Mouse (Mus musculus) forebrain, embryonic 16.5 days (tissue): ENCODE data around the gene Plpp2. TPM values are rescaled to one million over a fixed set of nuclear protein-coding genes. Genes with fewer than 3 reads are reported as not detected.

Experiments
- ATAC-seq: fragments of 200-750 bp; cut with Nextera tagmentation; 2 replicates; pipeline ENCODE4 v1.8.0; 2017; ENCODE audit warnings: mild to moderate bottlenecking, moderate library complexity
- H3K27ac ChIP-seq: fragments of 300-500 bp; sonication (generic); 2 replicates; pipeline ENCODE4 v1.5.1; 2014; ENCODE audit warnings: low read length, control low read depth
- H3K27me3 ChIP-seq: fragments of 300-500 bp; sonication (generic); replicated peaks from 2 replicates; pipeline ENCODE4 v1.6.1; 2014; ENCODE audit warnings: low read length; ENCODE audit not compliant: control insufficient read depth, insufficient read depth
- H3K36me3 ChIP-seq: fragments of 300-500 bp; sonication (generic); 2 replicates; pipeline ENCODE4 v1.6.1; 2014; ENCODE audit not compliant: control insufficient read depth, insufficient read depth
- H3K4me1 ChIP-seq: fragments of 300-500 bp; sonication (generic); replicated peaks from 2 replicates; pipeline ENCODE4 v1.6.1; 2014; ENCODE audit warnings: low read length; ENCODE audit not compliant: control insufficient read depth, insufficient read depth
- H3K4me2 ChIP-seq: fragments of 300-500 bp; sonication (generic); 2 replicates; pipeline ENCODE4 v1.6.1; 2014; ENCODE audit warnings: mild to moderate bottlenecking, low read length, control low read depth
- H3K4me3 ChIP-seq: fragments of 300-500 bp; sonication (generic); replicated peaks from 2 replicates; pipeline ENCODE4 v1.5.1; 2014; ENCODE audit warnings: mild to moderate bottlenecking, low read length, control low read depth
- H3K9ac ChIP-seq: fragments of 300-500 bp; sonication (generic); replicated peaks from 2 replicates; pipeline ENCODE4 v1.6.1; 2014; ENCODE audit warnings: low read depth, low read length, control low read depth
- H3K9me3 ChIP-seq: fragments of 300-500 bp; sonication (generic); 2 replicates; pipeline ENCODE4 v1.6.1; 2016; ENCODE audit warnings: low read length; ENCODE audit not compliant: control insufficient read depth
- WGBS: fragments of 180-500 bp; shearing (Covaris S2); extraction: QIAGEN DNeasy Blood & Tissue Kit; methylation state at CpG from one replicate; pipeline ENCODE4 v1.1.7; 2014; 5-methylcytosine and 5-hydroxymethylcytosine counted together
- polyA plus RNA-seq: library from polyadenylated mRNA; unstranded; fragments of >200 nt; fragmentation: Nextera tagmentation; extraction: Ambion mirVana; gene quantifications from 2 replicates; pipeline ENCODE4 v1.2.1, GENCODE M21; 2015

Plpp2 gene
- polyA plus RNA-seq, 1 experiment from 2014 or later = 11.6 TPM

- peaks cover 9% of the 10 kb centered on the region for H3K36me3 ChIP-seq
- no peaks in the 10 kb centered on the region for H3K27me3 ChIP-seq
- no peak for ATAC-seq
- no peak overlapping the region for H3K27ac ChIP-seq
- peaks cover 8% of the 10 kb centered on the region for H3K4me1 ChIP-seq
- 92% methylated on average over 2 of the region's 2 CpGs for WGBS
- no peak overlapping the region for H3K9ac ChIP-seq
- H3K4me2 ChIP-seq = no peak overlapping the region
- H3K4me3 ChIP-seq = no peak overlapping the region
- no peaks in the 10 kb centered on the region for H3K9me3 ChIP-seq
These were observed 4.2 kb upstream of the Plpp2 start for GRCm38 (mm10) chr10:79537781-79538180.

DNA sequence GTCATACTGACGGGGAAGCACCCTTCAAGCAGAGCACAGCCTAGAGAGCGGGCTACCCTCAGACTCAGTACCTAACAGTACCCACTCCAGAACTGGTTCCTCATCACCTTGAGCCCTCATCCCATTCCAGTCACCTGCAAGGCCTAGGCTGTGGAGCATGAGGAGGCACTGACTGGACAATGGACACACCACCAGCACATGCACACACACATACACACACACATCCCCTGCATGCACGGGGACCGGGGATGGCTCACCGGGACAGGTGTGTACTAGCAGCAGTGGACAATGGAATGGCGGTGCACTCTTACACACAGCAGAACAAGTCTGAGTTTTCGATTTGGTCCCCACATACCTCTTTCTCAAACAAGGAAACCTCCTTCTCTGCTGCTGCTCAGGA, 3.7 kb upstream of the Plpp2 start:
- Histone ChIP-seq H3K27ac (no peak overlapping the region), H3K9ac (no peak overlapping the region), H3K4me3 (no peak overlapping the region), H3K9me3 (no peaks in the 10 kb centered on the region), H3K36me3 (peaks cover 7% of the 10 kb centered on the region), H3K4me2 (no peak overlapping the region), H3K4me1 (peaks cover 8% of the 10 kb centered on the region), H3K27me3 (no peaks in the 10 kb centered on the region)
- 88% methylated on average over 7 of the region's 7 CpGs for WGBS
- no peak for ATAC-seq

DNA sequence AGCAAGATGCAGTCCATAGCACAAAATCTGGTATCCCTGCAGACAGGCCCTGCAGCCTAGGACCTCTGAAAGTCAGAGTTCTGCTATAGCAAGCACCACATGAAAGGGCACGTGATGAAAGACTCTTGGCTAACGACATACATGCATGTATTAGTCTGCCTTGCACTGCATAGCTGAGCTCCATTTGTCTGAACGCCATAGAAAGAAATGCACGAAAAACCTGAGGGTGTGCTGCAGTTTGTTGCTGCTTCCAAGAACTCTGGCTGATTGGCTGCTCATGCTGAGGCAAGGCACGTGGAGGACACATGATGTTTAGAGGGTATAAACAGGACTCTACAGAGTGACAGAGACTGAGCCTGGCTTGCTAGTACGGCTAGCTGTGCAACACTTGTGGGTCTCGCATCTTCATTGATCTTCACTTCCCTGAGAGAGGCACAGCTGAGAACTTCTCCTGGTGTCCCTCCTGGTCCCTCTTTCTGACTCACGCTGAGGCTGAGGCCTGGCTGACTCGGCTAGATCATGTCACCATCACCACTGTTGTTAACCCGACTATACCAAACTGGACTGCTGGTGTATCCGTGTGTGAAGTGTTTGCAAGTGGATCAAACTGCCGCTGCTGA, 3.0 kb upstream of the Plpp2 start:
- 73% methylated on average over 12 of the region's 12 CpGs for WGBS
- no peaks in the 10 kb centered on the region for H3K27me3 ChIP-seq
- H3K4me1 ChIP-seq = peaks cover 8% of the 10 kb centered on the region
- H3K4me3 ChIP-seq = no peak overlapping the region
- H3K27ac ChIP-seq = no peak overlapping the region
- no peak overlapping the region for H3K4me2 ChIP-seq
- peaks cover 7% of the 10 kb centered on the region for H3K36me3 ChIP-seq
- no peak overlapping the region for H3K9ac ChIP-seq
- no peaks in the 10 kb centered on the region for H3K9me3 ChIP-seq
- no peak for ATAC-seq

- Histone ChIP-seq H3K4me3 (no peak overlapping the region), H3K4me2 (no peak overlapping the region), H3K9me3 (no peaks in the 10 kb centered on the region), H3K27me3 (no peaks in the 10 kb centered on the region), H3K27ac (no peak overlapping the region), H3K9ac (no peak overlapping the region), H3K4me1 (peaks cover 8% of the 10 kb centered on the region), H3K36me3 (peaks cover 7% of the 10 kb centered on the region; the same call in 1 of the 2 replicates)
- no peak for ATAC-seq
- WGBS = 50% methylated on average over 1 of the region's 1 CpGs
These were observed 1.8 kb upstream of the Plpp2 start for GRCm38 (mm10) chr10:79535431-79535830.

GRCm38 (mm10) chr10:79534426-79534825, 830 bp upstream of the Plpp2 start:
- WGBS = 87% methylated on average over 2 of the region's 2 CpGs
- H3K9ac ChIP-seq = no peak overlapping the region
- no peak overlapping the region for H3K27ac ChIP-seq
- no peaks in the 10 kb centered on the region for H3K27me3 ChIP-seq
- peaks cover 3% of the 10 kb centered on the region; the same call in 1 of the 2 replicates for H3K36me3 ChIP-seq
- H3K9me3 ChIP-seq = no peaks in the 10 kb centered on the region
- peaks cover 8% of the 10 kb centered on the region for H3K4me1 ChIP-seq
- no peak for ATAC-seq
- no peak overlapping the region for H3K4me2 ChIP-seq
- H3K4me3 ChIP-seq = no peak overlapping the region

GRCm38 (mm10) chr10:79532678-79533077, 918 bp downstream of the Plpp2 start:
- H3K4me2 ChIP-seq = peak overlapping the region; percentile 92

DNA sequence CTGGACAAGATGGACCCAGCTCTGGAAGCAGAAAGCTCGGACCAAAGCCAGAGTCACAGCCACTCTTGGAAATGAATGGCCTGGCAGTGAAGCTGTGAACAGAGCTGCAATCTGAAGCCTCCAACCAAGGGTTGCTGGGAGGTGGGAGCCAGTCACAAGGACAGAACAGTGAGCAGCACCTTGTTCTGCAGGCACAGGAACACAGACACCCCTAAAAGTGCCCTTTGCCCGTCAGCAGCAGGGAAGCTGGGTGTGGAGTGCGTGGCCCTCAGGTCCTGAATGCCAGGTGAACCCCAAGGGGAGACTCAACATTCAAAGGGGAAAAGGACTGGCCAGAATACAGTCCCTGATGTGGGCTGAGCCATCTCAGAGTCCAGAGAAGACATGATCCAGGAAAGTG, 2.0 kb downstream of the Plpp2 start:
- 89% methylated on average over 3 of the region's 3 CpGs for WGBS
- Histone ChIP-seq H3K9me3 (no peaks in the 10 kb centered on the region), H3K9ac (no peak overlapping the region), H3K36me3 (no peaks in the 10 kb centered on the region), H3K27ac (no peak overlapping the region), H3K4me2 (no peak overlapping the region), H3K27me3 (no peaks in the 10 kb centered on the region), H3K4me3 (no peak overlapping the region), H3K4me1 (peaks cover 8% of the 10 kb centered on the region)
- ATAC-seq = no peak

More at GRCm38 (mm10) chr10:79532678-79533077, 918 bp downstream of the Plpp2 start:
- Histone ChIP-seq H3K4me3 (peak overlapping the region; percentile 59), H3K36me3 (no peaks in the 10 kb centered on the region), H3K4me1 (peaks cover 8% of the 10 kb centered on the region), H3K27me3 (no peaks in the 10 kb centered on the region), H3K9ac (peak overlapping the region; percentile 58), H3K9me3 (no peaks in the 10 kb centered on the region), H3K27ac (no peak overlapping the region)
- no peak; the same call in 1 of the 2 replicates for ATAC-seq
- WGBS = 28% methylated on average over 3 of the region's 3 CpGs

- no peak overlapping the region for H3K27ac ChIP-seq
- H3K4me3 ChIP-seq = no peak overlapping the region
- no peak overlapping the region for H3K4me2 ChIP-seq
- no peak for ATAC-seq
- no peaks in the 10 kb centered on the region for H3K9me3 ChIP-seq
- no peaks in the 10 kb centered on the region for H3K27me3 ChIP-seq
- no peaks in the 10 kb centered on the region for H3K36me3 ChIP-seq
- 95% methylated on average over 13 of the region's 13 CpGs for WGBS
- H3K4me1 ChIP-seq = peaks cover 8% of the 10 kb centered on the region
- H3K9ac ChIP-seq = no peak overlapping the region
These were observed 2.9 kb downstream of the Plpp2 start for GRCm38 (mm10) chr10:79530721-79531120.

DNA sequence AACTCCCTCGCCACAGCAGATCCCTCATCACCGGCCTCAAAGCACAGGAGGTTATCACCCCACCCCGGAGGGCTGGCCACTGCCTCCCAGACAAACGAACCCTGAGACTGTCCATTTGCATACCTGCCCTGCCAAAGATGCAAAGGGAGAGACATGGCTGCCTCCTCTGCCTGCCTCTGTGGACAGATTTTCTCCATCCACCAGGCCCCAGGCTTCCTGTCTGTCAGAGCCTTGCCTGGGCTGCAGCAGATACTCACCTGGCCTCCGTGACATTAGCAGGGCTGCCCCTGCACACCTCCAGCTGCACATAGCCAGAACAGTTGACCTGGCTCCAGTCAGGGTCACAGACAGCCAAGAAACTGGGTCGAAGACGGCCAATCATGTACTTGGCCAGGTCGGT, 3.4 kb downstream of the Plpp2 start:
- Histone ChIP-seq H3K27ac (no peak overlapping the region), H3K9ac (no peak overlapping the region), H3K4me2 (no peak overlapping the region), H3K36me3 (no peaks in the 10 kb centered on the region), H3K4me1 (peaks cover 8% of the 10 kb centered on the region), H3K9me3 (no peaks in the 10 kb centered on the region), H3K4me3 (no peak overlapping the region), H3K27me3 (no peaks in the 10 kb centered on the region)
- no peak for ATAC-seq
- WGBS = 79% methylated on average over 8 of the region's 8 CpGs

DNA sequence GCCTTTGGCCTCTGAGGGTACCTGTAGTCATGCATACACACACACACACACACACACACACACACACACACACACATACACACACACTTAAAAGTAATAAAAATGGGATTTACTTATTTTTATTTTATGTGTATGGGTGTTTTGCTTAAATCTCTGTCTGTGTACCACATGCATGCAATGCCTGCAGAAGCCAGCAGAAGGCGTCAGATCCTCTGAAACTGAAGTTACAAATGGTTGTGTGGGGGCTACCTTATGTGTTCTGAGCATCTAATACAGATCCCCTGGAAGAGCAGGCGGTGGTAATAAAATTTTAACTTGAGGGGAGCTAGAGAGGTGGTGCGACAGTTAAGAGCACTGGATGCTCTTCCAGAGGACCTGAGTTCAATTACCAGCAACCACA, 5.5 kb downstream of the Plpp2 start:
- Histone ChIP-seq H3K27me3 (no peaks in the 10 kb centered on the region), H3K9ac (no peak overlapping the region), H3K4me1 (peaks cover 1% of the 10 kb centered on the region; the same call in 1 of the 2 replicates), H3K27ac (no peak overlapping the region), H3K9me3 (no peaks in the 10 kb centered on the region), H3K4me2 (no peak overlapping the region), H3K36me3 (no peaks in the 10 kb centered on the region), H3K4me3 (no peak overlapping the region)
- no peak for ATAC-seq
- 76% methylated on average over 3 of the region's 3 CpGs for WGBS
